Mouse (Mus musculus) limb, embryonic 14.5 days (tissue): Measurements from ENCODE around the gene Col4a2. TPM values are rescaled to one million over a fixed set of nuclear protein-coding genes. Genes with fewer than 3 reads are reported as not detected.

Source experiments
- ATAC-seq: fragments of 200-750 bp; cut with Nextera tagmentation; 2 replicates; pipeline ENCODE4 v1.8.0; 2017; ENCODE audit warnings: low read depth, moderate number of reproducible peaks, moderate TSS enrichment; ENCODE audit not compliant: low FRiP score
- DNase-seq: peaks from one replicate; pipeline ENCODE4 v3.0.0-alpha.2; 2015; ENCODE audit warnings: low spot score
- H3K27ac ChIP-seq: fragments of 300-500 bp; sonication (generic); replicated peaks from 2 replicates; pipeline ENCODE4 v1.5.1; 2014; ENCODE audit warnings: low read depth, mild to moderate bottlenecking, low read length, moderate library complexity, mixed read lengths
- H3K27me3 ChIP-seq: fragments of 300-500 bp; sonication (generic); 2 replicates; pipeline ENCODE4 v1.6.1; 2014; ENCODE audit warnings: low read length, mixed read lengths; ENCODE audit not compliant: control insufficient read depth, insufficient read depth
- H3K36me3 ChIP-seq: fragments of 300-500 bp; sonication (generic); 2 replicates; pipeline ENCODE4 v1.6.1; 2014; ENCODE audit warnings: mild to moderate bottlenecking, low read length, moderate library complexity, mixed read lengths; ENCODE audit not compliant: control insufficient read depth, insufficient read depth
- H3K4me1 ChIP-seq: fragments of 300-500 bp; sonication (generic); 2 replicates; pipeline ENCODE4 v1.6.1; 2014; ENCODE audit warnings: antibody characterized with exemption, low read length, mixed read lengths; ENCODE audit not compliant: control insufficient read depth, insufficient read depth
- H3K4me2 ChIP-seq: fragments of 300-500 bp; sonication (generic); replicated peaks from 2 replicates; pipeline ENCODE4 v1.6.1; 2014; ENCODE audit warnings: low read depth, mild to moderate bottlenecking, low read length, moderate library complexity; ENCODE audit not compliant: severe bottlenecking
- H3K4me3 ChIP-seq: fragments of 300-500 bp; sonication (generic); replicated peaks from 2 replicates; pipeline ENCODE4 v1.5.1; 2014; ENCODE audit warnings: low read length
- H3K9ac ChIP-seq: fragments of 300-500 bp; sonication (generic); 2 replicates; pipeline ENCODE4 v1.6.1; 2014; ENCODE audit warnings: mild to moderate bottlenecking, low read depth, low read length, moderate library complexity; ENCODE audit not compliant: severe bottlenecking
- H3K9me3 ChIP-seq: fragments of 300-500 bp; sonication (generic); 2 replicates; pipeline ENCODE4 v1.6.1; 2016; ENCODE audit warnings: low read length; ENCODE audit not compliant: control insufficient read depth
- POLR2A ChIP-seq: fragments of 200-500 bp; IDR thresholded peaks from 2 replicates; pipeline ENCODE4 v1.8.0; 2012; ENCODE audit warnings: inconsistent platforms, mild to moderate bottlenecking, moderate library complexity, borderline replicate concordance; ENCODE audit not compliant: insufficient read depth, insufficient read length; ENCODE audit errors: extremely low read depth
- WGBS: fragments of 180-500 bp; shearing (Covaris S2); extraction: QIAGEN DNeasy Blood & Tissue Kit; methylation state at CpG from one replicate; pipeline ENCODE4 v1.1.7; 2014; 5-methylcytosine and 5-hydroxymethylcytosine counted together
- polyA plus RNA-seq, 2 experiments: library from polyadenylated mRNA; depleted of rRNA in 1 of 2; stranded (reverse) in 1 of 2; unstranded in 1 of 2; fragments of >200 nt; fragmentation: Nextera tagmentation in 1 of 2; extraction: Ambion mirVana in 1 of 2; gene quantifications; 2 replicates each; pipeline versions ENCODE4 v1.2.1 to v1.2.3; 2012 to 2014

Gene Col4a2
- polyA plus RNA-seq, 2 experiments: 76.4 to 89.0 TPM

- ATAC-seq (no peak), DNase-seq (no peak)
- TF ChIP-seq POLR2A: no peak
- Histone ChIP-seq H3K9ac (no peak overlapping the region), H3K4me1 (peaks cover 12% of the 10 kb centered on the region), H3K9me3 (no peaks in the 10 kb centered on the region), H3K4me3 (no peak overlapping the region), H3K27me3 (no peaks in the 10 kb centered on the region), H3K36me3 (no peaks in the 10 kb centered on the region), H3K27ac (no peak overlapping the region), H3K4me2 (no peak overlapping the region)
- 45% methylated on average over 6 of the region's 6 CpGs for WGBS
Observed at GRCm38 (mm10) chr8:11304027-11304601, 8.5 kb upstream of the Col4a2 start.

GRCm38 (mm10) chr8:11305539-11305938, 7.1 kb upstream of the Col4a2 start:
- H3K4me1 ChIP-seq: peaks cover 8% of the 10 kb centered on the region

GRCm38 (mm10) chr8:11307451-11307850, 5.2 kb upstream of the Col4a2 start:
- TF ChIP-seq POLR2A: no peak
- Histone ChIP-seq H3K27me3 (no peaks in the 10 kb centered on the region), H3K4me3 (no peak overlapping the region), H3K9ac (no peak overlapping the region), H3K27ac (no peak overlapping the region), H3K36me3 (no peaks in the 10 kb centered on the region), H3K4me1 (peaks cover 8% of the 10 kb centered on the region), H3K4me2 (no peak overlapping the region), H3K9me3 (no peaks in the 10 kb centered on the region)
- DNase-seq (no peak), ATAC-seq (no peak)
- 79% methylated on average over 7 of the region's 7 CpGs for WGBS

More at GRCm38 (mm10) chr8:11305539-11305938, 7.1 kb upstream of the Col4a2 start:
- Histone ChIP-seq H3K4me2 (no peak overlapping the region), H3K27me3 (no peaks in the 10 kb centered on the region), H3K4me3 (no peak overlapping the region), H3K9me3 (no peaks in the 10 kb centered on the region), H3K27ac (no peak overlapping the region), H3K9ac (no peak overlapping the region), H3K36me3 (no peaks in the 10 kb centered on the region)
- no peak for TF ChIP-seq POLR2A
- no peak for DNase-seq
- 86% methylated on average over 1 of the region's 1 CpGs for WGBS
- no peak for ATAC-seq

GRCm38 (mm10) chr8:11308570-11308998, 4.0 kb upstream of the Col4a2 start:
- no peak overlapping the region for H3K4me2 ChIP-seq
- no peak for DNase-seq

GRCm38 (mm10) chr8:11309226-11309625, 3.4 kb upstream of the Col4a2 start:
- H3K9ac ChIP-seq: no peak overlapping the region
- 66% methylated on average over 5 of the region's 5 CpGs for WGBS
- DNase-seq: no peak
- H3K9me3 ChIP-seq: no peaks in the 10 kb centered on the region
- H3K4me3 ChIP-seq: no peak overlapping the region
- no peak for ATAC-seq
- H3K36me3 ChIP-seq: no peaks in the 10 kb centered on the region
- no peak for TF ChIP-seq POLR2A
- no peak overlapping the region for H3K27ac ChIP-seq
- no peaks in the 10 kb centered on the region for H3K27me3 ChIP-seq
- no peak overlapping the region for H3K4me2 ChIP-seq
- H3K4me1 ChIP-seq: peaks cover 12% of the 10 kb centered on the region

More at GRCm38 (mm10) chr8:11308570-11308998, 4.0 kb upstream of the Col4a2 start:
- Histone ChIP-seq H3K27ac (no peak overlapping the region), H3K4me1 (peaks cover 11% of the 10 kb centered on the region), H3K27me3 (no peaks in the 10 kb centered on the region), H3K9ac (no peak overlapping the region), H3K4me3 (no peak overlapping the region), H3K9me3 (no peaks in the 10 kb centered on the region), H3K36me3 (no peaks in the 10 kb centered on the region)
- no peak for ATAC-seq
- WGBS: 83% methylated on average over 7 of the region's 7 CpGs
- TF ChIP-seq POLR2A: no peak
